Mouse (Mus musculus) myocyte (in vitro differentiated cells): Measurements from ENCODE around the gene Gpr150.

Experiments
- E2F4 ChIP-seq: IDR thresholded peaks from one replicate; pipeline ENCODE4 v1.6.1; 2011; ENCODE audit warnings: mild to moderate bottlenecking, control low read depth, moderate library complexity; ENCODE audit not compliant: insufficient read depth
- MAX ChIP-seq: IDR thresholded peaks from one replicate; pipeline ENCODE4 v1.6.1; 2011; ENCODE audit warnings: low read depth, mild to moderate bottlenecking, control low read depth
- MYOD1 ChIP-seq, 3 experiments: IDR thresholded peaks; one replicate each; pipeline ENCODE4 v1.6.1; 2011; ENCODE audit warnings: control low read depth in 2 of 3, low read depth in 2 of 3, mild to moderate bottlenecking in 2 of 3, moderate library complexity in 1 of 3; ENCODE audit not compliant: insufficient read length in 2 of 3, control insufficient read depth in 1 of 3
- MYOG ChIP-seq, 3 experiments: IDR thresholded peaks; one replicate each; pipeline ENCODE4 v1.6.1; 2011; ENCODE audit warnings: control low read depth in 2 of 3, low read depth in 2 of 3, mild to moderate bottlenecking in 2 of 3; ENCODE audit not compliant: insufficient read length in 2 of 3, control insufficient read depth in 1 of 3, insufficient read depth in 1 of 3
- POLR2A ChIP-seq: IDR thresholded peaks from one replicate; pipeline ENCODE4 v1.6.1; 2011; ENCODE audit warnings: low read depth, mild to moderate bottlenecking, control low read depth, moderate library complexity; ENCODE audit not compliant: insufficient read length
- POLR2AphosphoS2 ChIP-seq: IDR thresholded peaks from one replicate; pipeline ENCODE4 v1.6.1; 2011; ENCODE audit warnings: low read depth, control low read depth; ENCODE audit not compliant: insufficient read length
- SRF ChIP-seq: IDR thresholded peaks from one replicate; pipeline ENCODE4 v1.6.1; 2011; ENCODE audit warnings: low read depth; ENCODE audit not compliant: control insufficient read depth, insufficient read length
- TCF12 ChIP-seq: IDR thresholded peaks from one replicate; pipeline ENCODE4 v1.6.1; 2011; ENCODE audit warnings: mild to moderate bottlenecking, control low read depth; ENCODE audit not compliant: poor library complexity, insufficient read depth, severe bottlenecking
- TCF3 ChIP-seq: IDR thresholded peaks from one replicate; pipeline ENCODE4 v1.6.1; 2011; ENCODE audit warnings: low read depth, control low read depth; ENCODE audit not compliant: insufficient read length
- USF1 ChIP-seq: IDR thresholded peaks from one replicate; pipeline ENCODE4 v1.6.1; 2011; ENCODE audit warnings: low read depth, mild to moderate bottlenecking, control low read depth, moderate library complexity

DNA sequence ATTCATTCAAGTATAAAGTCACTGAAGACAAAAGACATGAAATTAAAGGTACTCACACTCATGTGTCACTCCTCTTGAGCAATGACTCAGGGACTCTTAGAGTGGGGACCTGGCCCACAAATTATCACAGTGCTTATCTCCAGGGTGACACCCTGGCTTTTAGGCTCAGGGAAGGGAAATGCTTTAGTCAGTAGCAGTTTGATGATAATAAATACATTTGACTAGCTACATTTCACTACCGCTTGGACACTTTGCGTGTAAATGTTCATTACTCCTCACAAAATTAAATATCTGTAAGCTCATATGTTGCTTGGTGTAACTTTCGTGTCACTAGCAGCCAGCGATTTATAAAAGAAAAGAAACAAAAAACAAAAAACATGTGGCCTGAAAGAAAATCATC lies 39.3 kb downstream of the Gpr150 start:
- no peak for TF ChIP-seq POLR2A
- TF ChIP-seq POLR2AphosphoS2: no peak
- no peak for TF ChIP-seq MYOD1 (IDR thresholded peaks at IDR 0.05; ENCODE audit: control insufficient read depth in 1 of 3, insufficient read length in 2 of 3, low read depth in 2 of 3)
- TF ChIP-seq TCF3: no peak
- no peak for TF ChIP-seq USF1
- TF ChIP-seq MYOG (IDR thresholded peaks at IDR 0.05; ENCODE audit: control insufficient read depth in 1 of 3, insufficient read depth in 1 of 3, insufficient read length in 2 of 3, low read depth in 2 of 3): no peak
- no peak for TF ChIP-seq TCF12
- TF ChIP-seq E2F4: no peak
- TF ChIP-seq SRF: no peak
- no peak for TF ChIP-seq MAX
